Mouse (Mus musculus) midbrain, embryonic 10.5 days (tissue): Measurements from ENCODE around the gene Gal3st1. TPM values are rescaled to one million over a fixed set of nuclear protein-coding genes. Genes with fewer than 3 reads are reported as not detected.
"Not testable (repeated sequence)": the region's sequence is repeated elsewhere in the genome, so short reads cannot be mapped to it uniquely, and the experiment has no call there.

Source experiments
- DNase-seq: peaks from one replicate; pipeline ENCODE4 v3.0.0-alpha.2; 2017; ENCODE audit warnings: low spot score
- H3K27ac ChIP-seq: fragments of 300-500 bp; sonication (generic); replicated peaks from 2 replicates; pipeline ENCODE4 v1.5.1; 2016; ENCODE audit warnings: mild to moderate bottlenecking
- H3K27me3 ChIP-seq: fragments of 300-500 bp; sonication (generic); 2 replicates; pipeline ENCODE4 v1.6.1; 2016; ENCODE audit warnings: low read depth, mild to moderate bottlenecking; ENCODE audit not compliant: poor library complexity, severe bottlenecking
- H3K36me3 ChIP-seq: fragments of 300-500 bp; sonication (generic); 2 replicates; pipeline ENCODE4 v1.6.1; 2016; ENCODE audit warnings: mild to moderate bottlenecking, moderate library complexity
- H3K4me1 ChIP-seq: fragments of 300-500 bp; sonication (generic); 2 replicates; pipeline ENCODE4 v1.6.1; 2016
- H3K4me3 ChIP-seq: fragments of 300-500 bp; sonication (generic); 2 replicates; pipeline ENCODE4 v1.5.1; 2016; ENCODE audit warnings: mild to moderate bottlenecking, moderate library complexity
- H3K9me3 ChIP-seq: fragments of 300-500 bp; sonication (generic); replicated peaks from 2 replicates; pipeline ENCODE4 v1.6.1; 2016; ENCODE audit warnings: mild to moderate bottlenecking
- whole genome bisulfite sequencing: fragments of 180-500 bp; shearing (Covaris S2); methylation state at CpG from one replicate; pipeline ENCODE4 v1.1.7; 2016; 5-methylcytosine and 5-hydroxymethylcytosine counted together
- polyA plus RNA-seq: library from polyadenylated mRNA; unstranded; fragments of >200 nt; fragmentation: Nextera tagmentation; extraction: Ambion mirVana; gene quantifications from 2 replicates; pipeline ENCODE4 v1.2.1, GENCODE M21; 2016

Gal3st1 gene
- polyA plus RNA-seq, 1 experiment from 2014 or later = 0.16 TPM

DNA sequence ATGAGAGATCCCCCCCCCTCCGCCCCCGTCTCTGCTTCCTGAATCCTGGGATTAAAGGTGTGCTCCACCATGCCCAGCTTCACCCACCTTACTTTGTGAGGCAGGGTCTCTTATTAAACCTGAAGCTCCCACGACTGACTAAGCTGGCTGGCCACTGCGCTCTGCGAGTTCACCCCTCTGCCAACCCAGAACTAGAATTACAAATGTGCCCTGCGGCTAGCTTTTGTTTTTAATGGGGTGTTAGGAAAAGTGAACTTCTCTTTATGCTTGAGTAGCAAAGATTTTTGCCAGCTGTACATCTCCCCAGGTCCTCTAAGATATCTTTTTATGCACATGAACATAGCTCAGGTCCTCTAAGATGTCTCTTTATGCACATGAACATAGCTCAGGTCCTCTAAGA lies 10.5 kb downstream of the Gal3st1 start:
- Histone ChIP-seq H3K27ac (no peak overlapping the region), H3K27me3 (peaks cover 25% of the 10 kb centered on the region), H3K4me3 (no peak overlapping the region), H3K9me3 (no peaks in the 10 kb centered on the region), H3K4me1 (peaks cover 10% of the 10 kb centered on the region), H3K36me3 (no peaks in the 10 kb centered on the region)
- 81% methylated on average over 6 of the region's 6 CpGs for WGBS
- DNase-seq = no peak

DNA sequence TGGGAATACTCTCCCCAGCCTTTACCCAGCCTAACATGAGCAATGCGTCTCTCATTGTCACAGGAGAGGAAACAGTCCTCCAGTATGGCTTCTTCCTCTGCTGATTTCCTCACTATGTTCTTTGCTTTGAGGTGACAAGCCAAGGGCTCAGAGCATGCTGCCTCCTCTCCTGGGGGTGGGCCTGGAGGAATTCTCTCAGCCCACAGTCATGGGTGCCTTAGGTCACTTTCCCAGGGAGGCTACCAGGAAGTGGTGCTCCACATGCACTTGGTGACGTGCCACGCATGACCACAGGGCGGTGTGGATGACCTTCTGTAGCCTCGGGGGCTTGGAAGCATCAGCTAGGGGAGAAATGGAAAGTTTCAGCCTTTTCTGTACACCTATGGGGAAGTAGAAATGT lies 12.1 kb downstream of the Gal3st1 start:
- Histone ChIP-seq H3K27me3 (peaks cover 41% of the 10 kb centered on the region), H3K4me1 (peaks cover 10% of the 10 kb centered on the region), H3K27ac (no peak overlapping the region), H3K9me3 (no peaks in the 10 kb centered on the region), H3K4me3 (no peak overlapping the region), H3K36me3 (no peaks in the 10 kb centered on the region)
- no peak for DNase-seq
- 94% methylated on average over 5 of the region's 5 CpGs for WGBS

DNA sequence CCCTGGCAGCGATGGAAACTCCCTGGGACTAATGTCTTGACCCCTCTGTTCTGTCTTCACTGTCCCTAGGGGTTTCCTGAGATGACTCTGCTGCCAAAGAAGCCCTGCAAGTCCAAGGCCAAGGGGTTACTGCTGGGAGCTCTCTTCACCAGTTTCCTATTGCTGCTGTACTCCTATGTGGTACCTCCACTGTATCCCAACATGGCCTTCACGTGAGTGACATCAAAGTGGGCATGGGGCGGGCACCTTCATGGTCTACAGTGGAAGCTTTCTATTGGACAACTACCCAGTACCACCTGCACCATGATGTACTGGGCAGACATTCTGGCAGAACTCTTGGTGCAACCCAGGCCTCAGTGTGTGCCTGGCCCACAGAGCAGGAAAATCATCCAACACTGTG lies 13.4 kb downstream of the Gal3st1 start:
- no peak overlapping the region for H3K27ac ChIP-seq
- H3K4me1 ChIP-seq = peaks cover 10% of the 10 kb centered on the region
- 92% methylated on average over 3 of the region's 3 CpGs for WGBS
- DNase-seq = no peak
- peaks cover 47% of the 10 kb centered on the region for H3K27me3 ChIP-seq
- no peaks in the 10 kb centered on the region for H3K9me3 ChIP-seq
- H3K4me3 ChIP-seq = no peak overlapping the region
- H3K36me3 ChIP-seq = no peaks in the 10 kb centered on the region

DNA sequence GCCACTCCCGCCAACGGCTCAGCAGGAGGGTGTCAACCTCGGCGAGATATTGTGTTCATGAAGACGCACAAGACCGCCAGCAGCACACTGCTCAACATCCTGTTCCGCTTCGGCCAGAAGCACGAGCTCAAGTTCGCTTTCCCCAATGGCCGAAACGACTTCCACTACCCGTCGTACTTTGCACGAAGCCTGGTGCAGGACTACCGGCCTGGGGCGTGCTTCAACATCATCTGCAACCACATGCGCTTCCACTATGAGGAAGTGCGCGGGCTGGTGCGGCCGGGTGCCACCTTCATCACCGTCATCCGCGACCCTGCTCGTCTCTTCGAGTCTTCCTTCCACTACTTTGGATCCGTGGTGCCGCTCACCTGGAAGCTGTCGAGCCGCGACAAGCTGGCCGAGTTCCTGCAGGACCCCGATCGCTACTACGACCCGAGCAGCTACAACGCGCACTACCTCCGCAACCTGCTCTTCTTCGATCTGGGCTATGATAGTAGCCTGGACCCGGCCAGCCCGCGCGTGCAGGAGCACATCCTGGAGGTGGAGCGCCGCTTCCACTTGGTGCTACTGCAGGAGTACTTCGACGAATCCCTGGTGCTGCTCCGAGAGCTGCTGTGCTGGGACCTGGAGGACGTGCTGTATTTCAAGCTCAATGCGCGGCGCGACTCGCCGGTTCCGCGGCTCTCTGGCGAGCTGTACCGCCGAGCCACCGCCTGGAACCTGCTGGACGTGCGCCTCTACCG lies 14.7 kb downstream of the Gal3st1 start:
- Histone ChIP-seq H3K27ac (no peak overlapping the region), H3K27me3 (peaks cover 47% of the 10 kb centered on the region), H3K4me3 (peak overlapping the region; percentile 47), H3K4me1 (peaks cover 10% of the 10 kb centered on the region), H3K36me3 (no peaks in the 10 kb centered on the region), H3K9me3 (no peaks in the 10 kb centered on the region)
- WGBS = 7% methylated on average over 66 of the region's 66 CpGs
- no peak for DNase-seq

DNA sequence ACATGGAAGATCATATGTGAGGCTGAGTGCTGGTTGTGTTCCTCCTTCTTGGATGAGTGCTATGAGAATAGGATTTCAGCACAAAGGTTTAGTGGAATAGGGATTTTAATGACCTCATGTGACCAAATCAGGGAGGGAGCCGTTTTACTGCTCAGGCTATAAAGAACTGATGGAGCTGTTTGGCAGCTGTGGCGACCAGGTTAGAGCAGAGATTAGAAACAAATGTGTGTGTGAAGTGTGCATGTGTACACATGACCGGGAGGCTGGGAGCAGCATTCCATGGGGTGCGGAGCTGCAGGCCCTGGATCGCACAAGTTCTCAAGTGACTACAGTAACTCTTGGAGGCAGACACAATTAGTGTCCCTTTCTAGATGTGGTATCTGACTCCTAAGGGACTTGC lies 16.1 kb downstream of the Gal3st1 start:
- no peak overlapping the region for H3K4me3 ChIP-seq
- H3K36me3 ChIP-seq = no peaks in the 10 kb centered on the region
- H3K27ac ChIP-seq = no peak overlapping the region
- H3K27me3 ChIP-seq = peaks cover 47% of the 10 kb centered on the region
- H3K4me1 ChIP-seq = peaks cover 10% of the 10 kb centered on the region
- no peak for DNase-seq
- no peaks in the 10 kb centered on the region for H3K9me3 ChIP-seq
- 81% methylated on average over 5 of the region's 5 CpGs for WGBS

DNA sequence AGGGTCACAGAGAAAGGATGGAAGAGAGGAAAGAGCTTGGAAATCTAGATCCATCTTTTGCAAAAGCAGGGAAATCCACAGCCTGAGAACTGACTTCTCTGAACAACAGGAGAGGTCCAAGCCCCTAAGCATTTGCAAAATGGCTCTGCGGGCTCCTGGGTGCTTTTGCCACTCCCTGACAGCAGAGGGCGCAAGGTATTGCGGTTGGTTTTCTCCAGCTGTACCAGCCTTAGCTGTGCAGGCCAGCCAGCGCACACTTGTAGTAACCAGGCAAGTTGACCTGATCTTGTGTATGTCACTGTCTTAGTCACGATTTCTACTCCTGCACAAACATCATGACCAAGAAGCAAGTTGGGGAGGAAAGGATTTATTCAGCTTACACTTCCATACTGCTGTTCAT lies 18.2 kb downstream of the Gal3st1 start:
- Histone ChIP-seq H3K4me3 (no peak overlapping the region), H3K36me3 (no peaks in the 10 kb centered on the region), H3K4me1 (peaks cover 10% of the 10 kb centered on the region), H3K9me3 (no peaks in the 10 kb centered on the region), H3K27me3 (peaks cover 45% of the 10 kb centered on the region), H3K27ac (no peak overlapping the region)
- DNase-seq = peak; percentile 71
- WGBS = 14% methylated on average over 5 of the region's 5 CpGs

DNA sequence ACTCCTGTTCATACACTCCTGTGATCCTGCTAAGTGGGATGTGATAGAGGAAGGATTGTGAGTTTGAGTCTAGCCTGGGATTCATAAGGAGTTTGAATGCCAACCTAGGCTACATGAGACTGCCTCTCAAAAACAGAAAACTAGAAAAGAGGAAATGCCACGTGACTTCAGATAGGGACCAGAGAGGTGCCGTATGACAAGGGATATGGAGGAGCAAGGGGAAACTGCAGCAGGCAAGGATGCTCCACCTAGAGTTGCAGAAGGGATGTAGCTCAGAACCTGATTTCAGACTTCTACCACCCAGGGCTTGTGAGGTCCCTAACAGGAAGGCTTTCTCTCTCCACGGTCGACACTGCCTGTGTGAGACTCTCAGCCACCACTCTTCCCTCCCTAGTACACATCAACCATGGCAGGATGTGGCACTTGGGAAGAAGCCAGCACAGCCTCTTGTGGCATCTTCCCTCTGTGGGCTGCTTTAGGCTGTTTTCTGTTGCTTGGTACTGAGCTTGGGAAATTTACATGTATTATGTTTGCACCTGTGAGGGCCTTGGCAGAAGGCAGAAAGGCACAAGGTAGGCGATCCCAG lies 21.9 kb downstream of the Gal3st1 start:
- 68% methylated on average over 5 of the region's 5 CpGs for WGBS
- no peak overlapping the region for H3K27ac ChIP-seq
- no peaks in the 10 kb centered on the region for H3K9me3 ChIP-seq
- H3K36me3 ChIP-seq = no peaks in the 10 kb centered on the region
- H3K4me1 ChIP-seq = no peaks in the 10 kb centered on the region
- no peak for DNase-seq
- no peak overlapping the region for H3K4me3 ChIP-seq
- peaks cover 8% of the 10 kb centered on the region for H3K27me3 ChIP-seq

DNA sequence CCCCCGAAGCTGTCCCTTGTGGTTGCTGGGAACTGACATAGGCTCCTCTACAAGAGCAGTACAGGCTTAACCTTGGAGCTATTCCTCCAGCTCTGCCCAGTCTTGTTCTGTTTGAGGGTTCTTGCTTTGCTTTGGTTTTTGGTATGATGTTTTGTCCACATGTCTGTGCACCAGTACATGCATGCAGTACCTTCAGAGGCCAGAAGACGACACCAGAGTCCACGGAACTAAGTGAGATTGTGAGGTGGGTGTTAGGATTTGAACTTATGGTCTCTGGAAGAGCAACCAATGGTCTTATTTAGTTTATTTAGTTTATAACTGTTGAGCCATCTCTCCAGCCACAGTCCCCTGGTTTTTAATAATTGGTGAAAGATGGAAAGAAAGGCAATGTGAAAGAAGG lies 23.0 kb downstream of the Gal3st1 start:
- H3K27ac ChIP-seq = no peak overlapping the region
- H3K27me3 ChIP-seq = no peaks in the 10 kb centered on the region
- DNase-seq = no peak
- no peaks in the 10 kb centered on the region for H3K4me1 ChIP-seq
- no peaks in the 10 kb centered on the region for H3K36me3 ChIP-seq
- H3K9me3 ChIP-seq = no peaks in the 10 kb centered on the region
- WGBS = 85% methylated on average over 3 of the region's 3 CpGs
- H3K4me3 ChIP-seq = no peak overlapping the region

DNA sequence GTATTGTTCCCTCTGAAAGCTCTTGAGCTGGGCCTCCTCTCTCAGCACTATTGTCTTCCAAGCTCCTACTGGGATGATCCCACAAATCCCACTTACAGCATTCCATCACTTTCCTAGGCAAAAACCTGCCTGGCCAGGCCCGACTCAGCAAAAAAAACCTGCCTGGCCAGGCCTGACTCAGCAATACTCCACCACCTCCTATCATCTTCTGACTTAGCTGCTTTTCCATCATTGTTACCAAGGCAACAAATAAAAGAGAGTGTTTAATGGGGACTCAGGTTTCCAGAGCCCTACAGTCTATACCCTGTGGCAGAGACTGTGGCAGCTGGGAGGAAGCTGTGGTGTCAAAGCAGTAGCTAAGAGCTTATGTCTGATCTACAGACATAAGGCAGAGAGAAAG lies 29.2 kb downstream of the Gal3st1 start:
- no peak overlapping the region for H3K4me3 ChIP-seq
- no peaks in the 10 kb centered on the region for H3K27me3 ChIP-seq
- WGBS = 52% methylated on average over 1 of the region's 1 CpGs
- H3K4me1 ChIP-seq = no peaks in the 10 kb centered on the region
- peaks cover 9% of the 10 kb centered on the region for H3K9me3 ChIP-seq
- no peaks in the 10 kb centered on the region for H3K36me3 ChIP-seq
- no peak overlapping the region for H3K27ac ChIP-seq
- DNase-seq = no peak

DNA sequence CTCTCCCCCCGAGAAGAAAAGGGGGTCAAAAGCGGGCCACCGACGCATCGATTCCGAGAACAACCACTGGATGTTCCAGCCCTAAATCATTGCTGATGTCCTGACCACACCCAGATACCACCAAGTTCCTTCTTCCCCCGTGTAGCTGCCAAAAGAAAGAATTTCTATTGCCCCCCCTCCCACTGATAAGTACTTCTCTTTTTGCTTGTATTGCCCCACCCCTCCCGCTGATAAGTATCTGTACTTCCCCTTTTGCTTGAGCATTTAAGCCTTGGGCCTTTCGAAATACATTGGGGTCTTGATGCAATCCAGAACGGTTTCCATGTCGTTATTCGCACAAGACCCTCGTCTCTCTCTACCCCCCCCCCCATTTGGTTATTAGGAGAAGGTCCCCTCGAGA lies 32.4 kb downstream of the Gal3st1 start:
- H3K9me3 ChIP-seq, H3K27me3 ChIP-seq, H3K27ac ChIP-seq, DNase-seq, H3K4me3 ChIP-seq, H3K4me1 ChIP-seq, H3K36me3 ChIP-seq: not testable (repeated sequence)
- 90% methylated on average over 14 of the region's 14 CpGs for WGBS

DNA sequence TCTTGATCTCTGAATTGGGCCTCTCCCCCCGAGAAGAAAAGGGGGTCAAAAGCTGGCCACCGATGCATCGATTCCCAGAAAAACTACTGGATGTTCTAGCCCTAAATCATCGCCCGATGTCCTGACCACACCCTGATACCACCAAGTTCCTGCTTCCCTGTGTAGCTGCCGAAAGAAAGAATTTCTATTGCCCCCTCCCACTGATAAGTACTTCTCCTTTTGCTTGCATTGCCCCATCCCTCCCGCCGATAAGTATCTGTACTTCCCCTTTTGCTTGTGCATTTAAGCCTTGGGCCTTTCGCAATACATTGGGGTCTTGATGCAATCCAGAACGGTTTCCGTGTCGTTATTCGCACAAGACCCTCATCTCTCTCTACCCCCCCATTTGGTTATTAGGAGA lies 38.7 kb downstream of the Gal3st1 start:
- 93% methylated on average over 13 of the region's 13 CpGs for WGBS

DNA sequence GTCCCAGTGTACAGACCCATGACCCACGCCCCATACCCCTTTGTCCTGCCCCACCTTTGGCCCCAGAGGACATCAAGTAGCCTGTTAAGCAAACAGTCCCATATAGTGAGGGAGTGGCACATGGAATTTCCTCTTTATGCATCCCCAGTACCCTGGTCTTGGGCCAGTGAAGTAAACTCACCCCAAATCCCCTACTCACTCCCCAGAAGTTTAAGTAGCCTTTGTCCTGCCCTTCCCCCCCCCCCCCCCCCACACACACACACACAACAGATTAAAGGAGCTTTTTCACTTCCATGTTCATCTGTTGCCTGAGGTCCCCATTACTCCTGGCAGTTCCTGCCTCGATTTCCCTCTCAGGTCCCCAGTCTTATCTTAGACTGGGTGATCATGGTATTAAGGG lies 39.9 kb downstream of the Gal3st1 start:
- H3K27me3 ChIP-seq = no peaks in the 10 kb centered on the region
- no peaks in the 10 kb centered on the region for H3K36me3 ChIP-seq
- no peak for DNase-seq
- no peak overlapping the region for H3K4me3 ChIP-seq
- 64% methylated on average over 2 of the region's 2 CpGs for WGBS
- no peaks in the 10 kb centered on the region for H3K9me3 ChIP-seq
- H3K27ac ChIP-seq = no peak overlapping the region
- no peaks in the 10 kb centered on the region for H3K4me1 ChIP-seq

More for the DNA sequence above, 38.7 kb downstream of the Gal3st1 start:
- not testable (repeated sequence) for H3K9me3 ChIP-seq, H3K36me3 ChIP-seq, DNase-seq, H3K27me3 ChIP-seq, H3K4me3 ChIP-seq, H3K4me1 ChIP-seq, H3K27ac ChIP-seq

DNA sequence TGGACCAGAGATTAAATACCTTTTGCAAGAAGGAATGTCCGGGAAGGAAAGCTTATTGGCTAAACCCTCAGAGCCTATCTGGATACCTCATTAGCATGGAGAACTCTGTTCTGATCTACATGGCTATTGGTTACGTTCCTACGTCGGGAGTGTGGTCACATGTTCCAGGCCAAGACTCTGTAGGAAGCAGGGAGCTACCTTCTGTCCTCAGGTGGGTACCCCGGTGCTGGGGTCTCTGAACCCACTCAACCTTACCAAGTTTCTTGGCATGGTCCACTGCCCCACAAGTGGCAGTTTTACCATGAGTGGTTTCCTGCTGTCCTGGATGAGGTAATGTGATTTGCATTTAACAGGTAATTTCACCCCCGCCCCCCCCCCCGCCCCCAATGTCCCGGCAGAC lies 43.6 kb downstream of the Gal3st1 start:
- H3K27ac ChIP-seq = no peak overlapping the region
- H3K36me3 ChIP-seq = no peaks in the 10 kb centered on the region
- peaks cover 9% of the 10 kb centered on the region for H3K27me3 ChIP-seq
- H3K4me1 ChIP-seq = no peaks in the 10 kb centered on the region; the same call in 1 of the 2 replicates
- 85% methylated on average over 8 of the region's 8 CpGs for WGBS
- no peak overlapping the region for H3K4me3 ChIP-seq
- DNase-seq = no peak
- peaks cover 4% of the 10 kb centered on the region; the same call in 1 of the 2 replicates for H3K9me3 ChIP-seq
